Mouse (Mus musculus) stomach, embryonic 14.5 days (tissue): ENCODE data around the gene Slc39a5. TPM values are rescaled to one million over a fixed set of nuclear protein-coding genes. Genes with fewer than 3 reads are reported as not detected.

Source experiments
- ATAC-seq: fragments of 200-750 bp; cut with Nextera tagmentation; 2 replicates; pipeline ENCODE4 v1.8.0; 2017; ENCODE audit warnings: low read depth, moderate TSS enrichment; ENCODE audit not compliant: insufficient number of reproducible peaks, insufficient read depth, low FRiP score
- H3K27ac ChIP-seq: fragments of 300-500 bp; sonication (generic); 2 replicates; pipeline ENCODE4 v1.5.1; 2014; ENCODE audit warnings: mild to moderate bottlenecking, low read length, moderate library complexity, mixed read lengths
- H3K27me3 ChIP-seq: fragments of 300-500 bp; sonication (generic); 2 replicates; pipeline ENCODE4 v1.6.1; 2014; ENCODE audit warnings: low read length, control low read depth, mixed read lengths; ENCODE audit not compliant: control insufficient read depth, insufficient read depth
- H3K36me3 ChIP-seq: fragments of 300-500 bp; sonication (generic); 2 replicates; pipeline ENCODE4 v1.6.1; 2014; ENCODE audit warnings: mild to moderate bottlenecking, control low read depth, low read length, moderate library complexity, mixed read lengths; ENCODE audit not compliant: control insufficient read depth, insufficient read depth
- H3K4me1 ChIP-seq: fragments of 300-500 bp; sonication (generic); 2 replicates; pipeline ENCODE4 v1.6.1; 2014; ENCODE audit warnings: low read length, control low read depth, mixed read lengths; ENCODE audit not compliant: control insufficient read depth, insufficient read depth
- H3K4me2 ChIP-seq: fragments of 300-500 bp; sonication (generic); replicated peaks from 2 replicates; pipeline ENCODE4 v1.6.1; 2014; ENCODE audit warnings: low read depth, low read length, control low read depth
- H3K4me3 ChIP-seq: fragments of 300-500 bp; sonication (generic); 2 replicates; pipeline ENCODE4 v1.5.1; 2014; ENCODE audit warnings: low read depth, low read length, control low read depth
- H3K9ac ChIP-seq: fragments of 300-500 bp; sonication (generic); replicated peaks from 2 replicates; pipeline ENCODE4 v1.6.1; 2014; ENCODE audit warnings: low read depth, mild to moderate bottlenecking, control low read depth, low read length, moderate library complexity, mixed read lengths
- H3K9me3 ChIP-seq: fragments of 300-500 bp; sonication (generic); 2 replicates; pipeline ENCODE4 v1.6.1; 2016; ENCODE audit warnings: low read depth, low read length, control low read depth; ENCODE audit not compliant: control insufficient read depth
- WGBS: fragments of 180-500 bp; shearing (Covaris S2); extraction: QIAGEN DNeasy Blood & Tissue Kit; methylation state at CpG from one replicate; pipeline ENCODE4 v1.1.7; 2014; 5-methylcytosine and 5-hydroxymethylcytosine counted together
- polyA plus RNA-seq: library from polyadenylated mRNA; unstranded; fragments of >200 nt; fragmentation: Nextera tagmentation; extraction: Ambion mirVana; gene quantifications from 2 replicates; pipeline ENCODE4 v1.2.1, GENCODE M21; 2014

Slc39a5 gene
- polyA plus RNA-seq, 1 experiment from 2014 or later, result 3.7 TPM

GRCm38 (mm10) chr10:128390366-128390765 is 10.7 kb downstream of the Slc39a5 start:
- Histone ChIP-seq H3K4me1 (no peaks in the 10 kb centered on the region), H3K36me3 (peaks cover 84% of the 10 kb centered on the region), H3K9ac (no peak overlapping the region), H3K9me3 (no peaks in the 10 kb centered on the region), H3K27ac (no peak overlapping the region), H3K27me3 (no peaks in the 10 kb centered on the region), H3K4me3 (no peak overlapping the region), H3K4me2 (no peak overlapping the region)
- WGBS, result 85% methylated on average over 12 of the region's 12 CpGs
- no peak for ATAC-seq

DNA sequence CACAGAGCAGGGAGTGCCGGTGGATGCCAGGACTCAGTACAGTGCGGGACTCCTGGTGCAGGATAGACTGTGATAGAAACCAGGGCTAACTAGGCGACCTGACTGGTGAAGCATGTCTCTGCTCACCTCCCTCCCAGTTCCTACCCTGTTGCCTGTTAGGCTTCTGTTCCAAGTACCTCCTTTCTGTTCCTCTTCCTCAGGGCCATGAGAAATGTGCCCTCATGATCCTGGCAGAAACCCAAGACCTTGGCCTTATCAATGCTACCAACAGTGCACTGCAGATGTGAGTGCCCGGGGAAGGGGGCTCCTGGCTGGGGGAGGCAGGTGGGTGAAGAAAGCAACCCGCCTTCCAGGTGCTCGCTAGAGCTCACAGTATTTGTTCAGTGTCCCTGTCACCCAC is 11.5 kb downstream of the Slc39a5 start:
- Histone ChIP-seq H3K4me2 (no peak overlapping the region), H3K9me3 (no peaks in the 10 kb centered on the region), H3K4me1 (no peaks in the 10 kb centered on the region), H3K27ac (no peak overlapping the region), H3K27me3 (no peaks in the 10 kb centered on the region), H3K36me3 (peaks cover 91% of the 10 kb centered on the region), H3K4me3 (no peak overlapping the region), H3K9ac (no peak overlapping the region)
- no peak for ATAC-seq
- WGBS, result 76% methylated on average over 6 of the region's 6 CpGs

DNA sequence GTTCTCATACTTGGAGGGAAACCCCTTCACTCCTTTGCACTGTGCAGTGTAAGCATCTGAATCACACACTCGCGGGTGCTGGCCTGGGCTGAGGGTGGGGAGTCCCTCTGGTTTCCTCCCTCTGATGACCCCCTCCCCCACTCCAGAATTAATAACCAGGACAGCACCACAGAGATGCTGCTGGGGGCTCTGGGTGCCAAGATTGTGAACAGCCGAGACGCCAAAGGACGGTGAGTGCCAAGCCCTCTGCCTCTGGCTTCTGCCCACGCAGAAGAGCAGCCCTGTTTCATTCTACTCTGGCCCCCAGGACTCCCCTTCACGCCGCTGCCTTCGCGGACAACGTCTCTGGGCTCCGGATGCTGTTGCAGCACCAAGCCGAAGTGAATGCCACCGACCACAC is 12.1 kb downstream of the Slc39a5 start:
- no peaks in the 10 kb centered on the region for H3K4me1 ChIP-seq
- H3K9ac ChIP-seq, result no peak overlapping the region
- H3K27me3 ChIP-seq, result no peaks in the 10 kb centered on the region
- ATAC-seq, result no peak
- H3K4me2 ChIP-seq, result no peak overlapping the region
- WGBS, result 92% methylated on average over 14 of the region's 14 CpGs
- no peak overlapping the region for H3K27ac ChIP-seq
- H3K4me3 ChIP-seq, result no peak overlapping the region
- H3K36me3 ChIP-seq, result peaks cover 94% of the 10 kb centered on the region
- no peaks in the 10 kb centered on the region for H3K9me3 ChIP-seq

- no peak overlapping the region for H3K4me3 ChIP-seq
- 91% methylated on average over 7 of the region's 7 CpGs for WGBS
- H3K36me3 ChIP-seq, result peaks cover 96% of the 10 kb centered on the region
- H3K27me3 ChIP-seq, result no peaks in the 10 kb centered on the region
- no peak for ATAC-seq
- no peak overlapping the region for H3K4me2 ChIP-seq
- no peaks in the 10 kb centered on the region for H3K9me3 ChIP-seq
- H3K4me1 ChIP-seq, result no peaks in the 10 kb centered on the region
- H3K9ac ChIP-seq, result no peak overlapping the region
- no peak overlapping the region for H3K27ac ChIP-seq
Measured at GRCm38 (mm10) chr10:128385902-128386301, 15.1 kb downstream of the Slc39a5 start.

- 82% methylated on average over 8 of the region's 8 CpGs for whole genome bisulfite sequencing
- Histone ChIP-seq H3K4me3 (no peak overlapping the region), H3K9ac (no peak overlapping the region), H3K27ac (no peak overlapping the region), H3K27me3 (no peaks in the 10 kb centered on the region), H3K36me3 (peaks cover 83% of the 10 kb centered on the region), H3K4me2 (no peak overlapping the region), H3K4me1 (peaks cover 12% of the 10 kb centered on the region), H3K9me3 (no peaks in the 10 kb centered on the region)
- no peak for ATAC-seq
Measured at GRCm38 (mm10) chr10:128382482-128382881, 18.5 kb downstream of the Slc39a5 start.

GRCm38 (mm10) chr10:128380565-128380964 is 20.5 kb downstream of the Slc39a5 start:
- H3K4me1 ChIP-seq, result peaks cover 20% of the 10 kb centered on the region
- H3K9me3 ChIP-seq, result no peaks in the 10 kb centered on the region
- H3K4me2 ChIP-seq, result no peak overlapping the region
- peaks cover 64% of the 10 kb centered on the region for H3K36me3 ChIP-seq
- H3K27me3 ChIP-seq, result no peaks in the 10 kb centered on the region
- no peak overlapping the region for H3K9ac ChIP-seq
- ATAC-seq, result no peak
- no peak overlapping the region for H3K4me3 ChIP-seq
- H3K27ac ChIP-seq, result no peak overlapping the region
- 84% methylated on average over 5 of the region's 5 CpGs for WGBS

DNA sequence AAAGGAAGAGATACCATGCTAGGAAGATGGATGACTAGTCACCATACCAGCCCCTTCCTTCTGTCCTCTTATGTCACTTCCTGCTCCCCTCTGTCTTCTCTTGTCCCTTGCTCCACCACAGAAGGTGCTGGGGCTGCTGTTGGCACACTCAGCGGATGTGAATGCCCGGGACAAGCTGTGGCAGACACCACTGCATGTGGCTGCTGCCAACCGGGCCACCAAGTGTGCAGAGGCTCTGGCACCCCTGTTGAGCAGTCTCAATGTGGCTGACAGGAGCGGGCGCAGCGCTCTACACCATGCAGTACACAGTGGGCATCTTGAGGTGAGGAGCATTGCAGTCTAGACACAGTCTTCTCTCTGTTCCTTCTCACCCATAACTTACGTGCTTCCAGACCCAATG is 21.8 kb downstream of the Slc39a5 start:
- Histone ChIP-seq H3K27me3 (no peaks in the 10 kb centered on the region), H3K36me3 (peaks cover 53% of the 10 kb centered on the region), H3K4me1 (peaks cover 20% of the 10 kb centered on the region), H3K4me2 (no peak overlapping the region), H3K9ac (no peak overlapping the region), H3K27ac (no peak overlapping the region), H3K4me3 (no peak overlapping the region), H3K9me3 (no peaks in the 10 kb centered on the region)
- 93% methylated on average over 7 of the region's 7 CpGs for WGBS
- no peak for ATAC-seq

GRCm38 (mm10) chr10:128378462-128378861 is 22.6 kb downstream of the Slc39a5 start:
- no peak for ATAC-seq
- Histone ChIP-seq H3K27me3 (no peaks in the 10 kb centered on the region), H3K4me2 (peak overlapping the region; percentile 69; the same call in 1 of the 2 replicates), H3K4me1 (peaks cover 20% of the 10 kb centered on the region), H3K4me3 (peak overlapping the region; percentile 100; the same call in 1 of the 2 replicates), H3K9ac (no peak overlapping the region), H3K9me3 (no peaks in the 10 kb centered on the region), H3K36me3 (peaks cover 45% of the 10 kb centered on the region), H3K27ac (no peak overlapping the region)
- 61% methylated on average over 3 of the region's 3 CpGs for WGBS

DNA sequence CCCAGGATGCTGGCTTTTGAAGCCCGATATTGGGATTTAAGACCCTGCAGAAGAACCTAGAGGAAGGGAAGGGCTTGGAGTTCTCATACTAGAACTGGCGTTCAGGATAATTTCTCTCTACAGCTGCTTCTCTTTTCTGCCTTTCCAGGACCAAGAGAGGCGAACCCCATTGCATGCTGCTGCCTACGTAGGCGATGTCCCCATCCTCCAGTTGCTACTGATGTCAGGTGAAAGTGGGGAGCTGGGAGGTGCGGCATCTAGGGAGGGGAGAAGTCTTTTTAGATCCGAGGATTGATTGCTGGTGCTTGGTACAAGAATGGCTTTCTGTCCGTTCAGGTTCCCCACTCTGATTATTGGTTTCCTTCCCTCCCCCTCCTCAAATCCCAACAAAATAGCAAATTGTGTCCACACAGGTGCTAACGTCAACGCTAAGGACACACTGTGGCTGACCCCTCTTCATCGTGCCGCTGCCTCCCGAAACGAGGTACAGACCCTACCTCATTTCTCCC is 23.0 kb downstream of the Slc39a5 start:
- WGBS, result 47% methylated on average over 14 of the region's 14 CpGs
- H3K9me3 ChIP-seq, result no peaks in the 10 kb centered on the region
- peaks cover 40% of the 10 kb centered on the region for H3K36me3 ChIP-seq
- no peak for ATAC-seq
- H3K4me2 ChIP-seq, result peak overlapping the region; percentile 69
- no peaks in the 10 kb centered on the region for H3K27me3 ChIP-seq
- H3K27ac ChIP-seq, result peak overlapping the region; percentile 96
- peaks cover 20% of the 10 kb centered on the region for H3K4me1 ChIP-seq
- H3K4me3 ChIP-seq, result peak overlapping the region; percentile 100
- H3K9ac ChIP-seq, result peak overlapping the region; percentile 97
